Mouse (Mus musculus): ENCODE results near the gene Eya3. TPM values are rescaled to one million over a fixed set of nuclear protein-coding genes. Genes with fewer than 3 reads are reported as not detected.
A peak's percentile ranks its signal among the peaks of the same experiment; 100 is the strongest.
"Not testable (repeated sequence)": the region's sequence is repeated elsewhere in the genome, so short reads cannot be mapped to it uniquely, and the experiment has no call there.

Gene Eya3
- polyA plus RNA-seq, 1 experiment from 2014 or later, result 34.1 TPM

DNA sequence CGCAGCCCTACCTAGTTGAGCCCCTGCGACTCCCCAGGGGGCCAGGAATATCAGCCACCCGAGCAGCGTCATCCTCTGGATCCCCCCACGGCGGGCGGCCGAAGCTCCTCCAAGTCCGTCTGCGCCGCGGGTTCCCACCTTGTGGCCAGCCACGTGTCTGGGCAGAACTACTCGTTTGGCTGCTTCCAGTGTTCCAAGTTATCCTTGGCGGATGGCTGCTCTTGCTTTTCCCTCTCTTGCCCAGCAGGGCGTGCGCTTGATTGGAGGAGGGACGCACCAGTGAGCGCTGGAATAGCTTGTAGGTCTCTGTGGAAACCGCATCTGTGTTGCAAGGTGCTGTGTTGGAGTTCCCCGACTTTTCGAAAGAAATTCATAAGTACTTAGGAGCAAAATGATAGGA, 118.2 kb downstream of the Eya3 start, which contains the start of gene Smpdl3b:
TSS of gene Smpdl3b (minus strand) at position 279 of the 400 bp plus-strand sequence.
- H3K4me1 ChIP-seq (replicated peaks; ENCODE audit: control insufficient read depth, insufficient read depth, low read length), result no peaks in the 10 kb centered on the region
- peak within 1 kb of the TSS; percentile 62 for H3K4me2 ChIP-seq (replicated peaks; ENCODE audit: low read depth, low read length)
- 1% methylated on average over 22 of the region's 22 CpGs for WGBS
- DNase-seq (ENCODE audit: low spot score), result peak; percentile 77
- peak within 1 kb of the TSS; percentile 56 for H3K9ac ChIP-seq (ENCODE audit: low read depth, low read length)
- H3K36me3 ChIP-seq (ENCODE audit: control insufficient read depth, insufficient read depth, low read length), result no peaks in the 10 kb centered on the region
- H3K4me3 ChIP-seq (ENCODE audit: low read depth, low read length), result peak within 1 kb of the TSS; percentile 31
- peaks cover 4% of the 10 kb centered on the region; the same call in 1 of the 2 replicates for H3K27me3 ChIP-seq (ENCODE audit: control insufficient read depth, insufficient read depth, low read length)
- no peaks in the 10 kb centered on the region for H3K9me3 ChIP-seq (ENCODE audit: control insufficient read depth, low read length)
- no peak within 1 kb of the TSS for H3K27ac ChIP-seq (ENCODE audit: low read depth, low read length)
- no peak for ATAC-seq (ENCODE audit: low FRiP score)

DNA sequence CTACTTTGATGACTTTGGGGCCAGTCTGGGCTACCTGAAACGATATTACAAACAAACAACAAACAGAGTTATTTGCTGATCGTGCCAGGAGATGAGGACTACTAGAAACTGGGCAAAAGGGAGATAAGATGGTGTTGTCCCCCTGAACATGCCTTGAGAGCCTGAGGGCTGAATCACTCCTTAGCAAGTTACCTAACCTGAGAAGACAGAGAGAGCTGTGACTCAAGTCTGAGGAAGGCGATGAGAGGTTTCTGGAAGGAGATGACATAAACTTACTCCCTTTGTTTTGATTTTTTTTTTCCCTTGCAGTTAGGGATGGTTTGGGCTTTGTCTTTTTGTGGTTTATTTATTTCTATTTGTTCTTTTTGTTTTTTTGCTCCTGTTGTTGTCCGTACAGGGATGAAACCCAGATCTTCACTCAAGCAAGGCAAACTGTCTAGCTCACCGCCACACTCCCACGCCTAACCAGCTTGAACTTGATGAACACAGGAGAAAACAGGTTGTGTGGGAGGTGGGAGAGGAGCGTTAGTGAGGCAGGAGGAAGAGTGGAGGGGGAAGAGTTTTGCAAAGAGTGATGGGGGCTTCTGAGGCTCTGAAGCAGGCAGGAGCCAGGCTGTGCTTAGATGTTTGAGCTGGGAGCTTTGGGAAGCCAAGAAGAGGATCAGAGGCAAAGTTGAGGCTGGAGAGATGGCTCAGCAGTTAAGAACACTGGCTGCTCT, 119.0 kb downstream of the Eya3 start:
- peaks cover 4% of the 10 kb centered on the region; the same call in 1 of the 2 replicates for H3K27me3 ChIP-seq (ENCODE audit: control insufficient read depth, insufficient read depth, low read length)
- no peak overlapping the region for H3K4me3 ChIP-seq (ENCODE audit: low read depth, low read length)
- no peak overlapping the region for H3K27ac ChIP-seq (ENCODE audit: low read depth, low read length)
- WGBS, result 85% methylated on average over 7 of the region's 7 CpGs
- no peaks in the 10 kb centered on the region for H3K4me1 ChIP-seq (replicated peaks; ENCODE audit: control insufficient read depth, insufficient read depth, low read length)
- no peak for DNase-seq (ENCODE audit: low spot score)
- H3K36me3 ChIP-seq (ENCODE audit: control insufficient read depth, insufficient read depth, low read length), result no peaks in the 10 kb centered on the region
- ATAC-seq (ENCODE audit: low FRiP score), result no peak
- no peaks in the 10 kb centered on the region for H3K9me3 ChIP-seq (ENCODE audit: control insufficient read depth, low read length)
- H3K4me2 ChIP-seq (replicated peaks; ENCODE audit: low read depth, low read length), result no peak overlapping the region
- no peak overlapping the region for H3K9ac ChIP-seq (ENCODE audit: low read depth, low read length)

GRCm38 (mm10) chr4:132760296-132760695, 121.5 kb downstream of the Eya3 start:
- Histone ChIP-seq H3K9me3 (ENCODE audit: control insufficient read depth, low read length) (no peaks in the 10 kb centered on the region), H3K9ac (ENCODE audit: low read depth, low read length) (no peak overlapping the region), H3K4me1 (replicated peaks; ENCODE audit: control insufficient read depth, insufficient read depth, low read length) (no peaks in the 10 kb centered on the region), H3K4me2 (replicated peaks; ENCODE audit: low read depth, low read length) (no peak overlapping the region), H3K27me3 (ENCODE audit: control insufficient read depth, insufficient read depth, low read length) (peaks cover 4% of the 10 kb centered on the region; the same call in 1 of the 2 replicates), H3K36me3 (ENCODE audit: control insufficient read depth, insufficient read depth, low read length) (no peaks in the 10 kb centered on the region), H3K4me3 (ENCODE audit: low read depth, low read length) (no peak overlapping the region), H3K27ac (ENCODE audit: low read depth, low read length) (no peak overlapping the region)
- DNase-seq (ENCODE audit: low spot score), result no peak
- 83% methylated on average over 3 of the region's 3 CpGs for WGBS
- no peak for ATAC-seq (ENCODE audit: low FRiP score)

GRCm38 (mm10) chr4:132762602-132763001, 123.8 kb downstream of the Eya3 start:
- no peak overlapping the region for H3K27ac ChIP-seq (ENCODE audit: low read depth, low read length)
- ATAC-seq (ENCODE audit: low FRiP score), result no peak
- no peak overlapping the region for H3K9ac ChIP-seq (ENCODE audit: low read depth, low read length)
- no peaks in the 10 kb centered on the region for H3K4me1 ChIP-seq (replicated peaks; ENCODE audit: control insufficient read depth, insufficient read depth, low read length)
- no peak for DNase-seq (ENCODE audit: low spot score)
- no peak overlapping the region for H3K4me3 ChIP-seq (ENCODE audit: low read depth, low read length)
- no peaks in the 10 kb centered on the region for H3K9me3 ChIP-seq (ENCODE audit: control insufficient read depth, low read length)
- H3K4me2 ChIP-seq (replicated peaks; ENCODE audit: low read depth, low read length), result no peak overlapping the region
- no peaks in the 10 kb centered on the region; the same call in 1 of the 2 replicates for H3K27me3 ChIP-seq (ENCODE audit: control insufficient read depth, insufficient read depth, low read length)
- no peaks in the 10 kb centered on the region for H3K36me3 ChIP-seq (ENCODE audit: control insufficient read depth, insufficient read depth, low read length)
- WGBS, result 79% methylated on average over 6 of the region's 6 CpGs

GRCm38 (mm10) chr4:132763125-132763524, 124.3 kb downstream of the Eya3 start:
- H3K27ac ChIP-seq (ENCODE audit: low read depth, low read length); H3K4me3 ChIP-seq (ENCODE audit: low read depth, low read length); H3K27me3 ChIP-seq (ENCODE audit: control insufficient read depth, insufficient read depth, low read length); H3K4me1 ChIP-seq (replicated peaks; ENCODE audit: control insufficient read depth, insufficient read depth, low read length); ATAC-seq (ENCODE audit: low FRiP score); H3K9ac ChIP-seq (ENCODE audit: low read depth, low read length); H3K36me3 ChIP-seq (ENCODE audit: control insufficient read depth, insufficient read depth, low read length); H3K9me3 ChIP-seq (ENCODE audit: control insufficient read depth, low read length); H3K4me2 ChIP-seq (replicated peaks; ENCODE audit: low read depth, low read length); DNase-seq (ENCODE audit: low spot score): not testable (repeated sequence)
- 82% methylated on average over 3 of the region's 3 CpGs for WGBS

- ATAC-seq (ENCODE audit: low FRiP score) (peak; percentile 98), DNase-seq (ENCODE audit: low spot score) (peak; percentile 99)
- no peaks in the 10 kb centered on the region for H3K27me3 ChIP-seq (ENCODE audit: control insufficient read depth, insufficient read depth, low read length)
- peak within 1 kb of the TSS; percentile 85 for H3K4me3 ChIP-seq (ENCODE audit: low read depth, low read length)
- WGBS, result under 1% methylated on average over 71 of the region's 71 CpGs
- H3K9me3 ChIP-seq (ENCODE audit: control insufficient read depth, low read length), result no peaks in the 10 kb centered on the region
- H3K27ac ChIP-seq (ENCODE audit: low read depth, low read length), result peak within 1 kb of the TSS; percentile 30; the same call in 1 of the 2 replicates
- H3K36me3 ChIP-seq (ENCODE audit: control insufficient read depth, insufficient read depth, low read length), result peaks cover 6% of the 10 kb centered on the region
- H3K4me1 ChIP-seq (replicated peaks; ENCODE audit: control insufficient read depth, insufficient read depth, low read length), result no peaks in the 10 kb centered on the region
- peak within 1 kb of the TSS; percentile 75 for H3K9ac ChIP-seq (ENCODE audit: low read depth, low read length)
- peak within 1 kb of the TSS; percentile 78 for H3K4me2 ChIP-seq (replicated peaks; ENCODE audit: low read depth, low read length)
Measured at GRCm38 (mm10) chr4:132767914-132768876, 129.4 kb downstream of the Eya3 start, which contains the start of gene Rpa2. Gene Rpa2 (plus strand): TSS chr4:132768332.

DNA sequence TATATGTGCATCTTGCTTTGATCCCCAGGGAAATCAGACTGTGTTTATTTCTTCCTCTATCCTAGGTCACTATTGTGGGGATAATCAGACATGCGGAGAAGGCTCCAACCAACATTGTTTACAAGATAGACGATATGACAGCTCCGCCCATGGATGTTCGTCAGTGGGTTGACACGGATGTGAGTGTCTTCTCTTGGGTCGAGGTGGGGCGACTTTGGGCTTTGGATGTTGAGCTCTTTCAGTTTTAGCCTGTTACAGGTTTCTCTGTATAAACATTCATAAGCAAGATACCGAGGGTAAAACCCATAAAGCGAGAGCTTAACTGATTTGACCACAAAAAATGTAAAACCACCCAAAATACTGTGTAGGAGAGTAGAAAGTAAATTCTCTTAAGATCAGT, 133.0 kb downstream of the Eya3 start:
- peaks cover 18% of the 10 kb centered on the region for H3K36me3 ChIP-seq (ENCODE audit: control insufficient read depth, insufficient read depth, low read length)
- H3K27ac ChIP-seq (ENCODE audit: low read depth, low read length), result no peak overlapping the region
- no peak overlapping the region for H3K4me2 ChIP-seq (replicated peaks; ENCODE audit: low read depth, low read length)
- H3K4me1 ChIP-seq (replicated peaks; ENCODE audit: control insufficient read depth, insufficient read depth, low read length), result no peaks in the 10 kb centered on the region
- H3K4me3 ChIP-seq (ENCODE audit: low read depth, low read length), result no peak overlapping the region
- ATAC-seq (ENCODE audit: low FRiP score) (no peak), DNase-seq (ENCODE audit: low spot score) (no peak)
- WGBS, result 94% methylated on average over 9 of the region's 9 CpGs
- no peaks in the 10 kb centered on the region for H3K9me3 ChIP-seq (ENCODE audit: control insufficient read depth, low read length)
- no peak overlapping the region for H3K9ac ChIP-seq (ENCODE audit: low read depth, low read length)
- no peaks in the 10 kb centered on the region for H3K27me3 ChIP-seq (ENCODE audit: control insufficient read depth, insufficient read depth, low read length)

Data from hindbrain, embryonic 11.5 days (tissue).